Mouse (Mus musculus) limb, embryonic 10.5 days (tissue): ENCODE measurements around the gene 4931428F04Rik. TPM values are rescaled to one million over a fixed set of nuclear protein-coding genes. Genes with fewer than 3 reads are reported as not detected.

Source experiments
- DNase-seq: peaks from one replicate; pipeline ENCODE4 v3.0.0-alpha.2; 2017; ENCODE audit warnings: low spot score
- H3K27ac ChIP-seq: fragments of 300-500 bp; sonication (generic); 2 replicates; pipeline ENCODE4 v1.5.1; 2016; ENCODE audit warnings: mild to moderate bottlenecking
- H3K27me3 ChIP-seq: fragments of 300-500 bp; sonication (generic); 2 replicates; pipeline ENCODE4 v1.6.1; 2016; ENCODE audit warnings: low read depth, mild to moderate bottlenecking; ENCODE audit not compliant: poor library complexity, severe bottlenecking
- H3K36me3 ChIP-seq: fragments of 300-500 bp; sonication (generic); 2 replicates; pipeline ENCODE4 v1.6.1; 2016; ENCODE audit warnings: mild to moderate bottlenecking, moderate library complexity
- H3K4me1 ChIP-seq: fragments of 300-500 bp; sonication (generic); 2 replicates; pipeline ENCODE4 v1.6.1; 2016
- H3K4me3 ChIP-seq: fragments of 300-500 bp; sonication (generic); 2 replicates; pipeline ENCODE4 v1.5.1; 2016; ENCODE audit warnings: mild to moderate bottlenecking, moderate library complexity
- H3K9me3 ChIP-seq: fragments of 300-500 bp; sonication (generic); replicated peaks from 2 replicates; pipeline ENCODE4 v1.6.1; 2016; ENCODE audit warnings: mild to moderate bottlenecking
- WGBS: fragments of 180-500 bp; shearing (Covaris S2); methylation state at CpG from one replicate; pipeline ENCODE4 v1.1.7; 2016; 5-methylcytosine and 5-hydroxymethylcytosine counted together
- polyA plus RNA-seq: library from polyadenylated mRNA; unstranded; fragments of >200 nt; fragmentation: Nextera tagmentation; extraction: Ambion mirVana; gene quantifications from 2 replicates; pipeline ENCODE4 v1.2.1, GENCODE M21; 2016

Gene 4931428F04Rik
- polyA plus RNA-seq, 1 experiment from 2014 or later, result 19.2 TPM

DNA sequence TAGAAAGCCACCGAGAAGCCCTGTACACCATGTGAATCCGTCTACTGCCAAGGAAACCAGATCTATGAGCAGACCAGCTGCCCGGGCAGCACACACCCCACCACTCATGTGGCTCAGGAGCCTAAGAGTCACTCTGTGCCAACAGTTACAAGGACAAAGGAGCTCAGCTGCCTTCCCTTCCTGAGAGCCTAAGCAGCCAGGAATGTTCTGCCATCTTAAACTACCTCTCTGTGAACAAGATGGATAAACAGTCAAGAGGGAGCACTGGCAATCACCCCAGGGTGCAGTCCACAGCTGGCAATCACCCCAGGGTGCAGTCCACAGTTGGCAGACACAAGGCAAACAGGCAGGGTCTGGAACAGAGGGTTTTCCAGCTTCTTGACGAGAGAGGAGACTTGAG is 28.3 kb upstream of the 4931428F04Rik start:
- 90% methylated on average over 4 of the region's 4 CpGs for WGBS
- no peak overlapping the region for H3K27ac ChIP-seq
- H3K4me1 ChIP-seq, result no peaks in the 10 kb centered on the region
- H3K4me3 ChIP-seq, result no peak overlapping the region
- no peaks in the 10 kb centered on the region for H3K27me3 ChIP-seq
- H3K36me3 ChIP-seq, result peaks cover 78% of the 10 kb centered on the region
- no peaks in the 10 kb centered on the region for H3K9me3 ChIP-seq
- no peak for DNase-seq

DNA sequence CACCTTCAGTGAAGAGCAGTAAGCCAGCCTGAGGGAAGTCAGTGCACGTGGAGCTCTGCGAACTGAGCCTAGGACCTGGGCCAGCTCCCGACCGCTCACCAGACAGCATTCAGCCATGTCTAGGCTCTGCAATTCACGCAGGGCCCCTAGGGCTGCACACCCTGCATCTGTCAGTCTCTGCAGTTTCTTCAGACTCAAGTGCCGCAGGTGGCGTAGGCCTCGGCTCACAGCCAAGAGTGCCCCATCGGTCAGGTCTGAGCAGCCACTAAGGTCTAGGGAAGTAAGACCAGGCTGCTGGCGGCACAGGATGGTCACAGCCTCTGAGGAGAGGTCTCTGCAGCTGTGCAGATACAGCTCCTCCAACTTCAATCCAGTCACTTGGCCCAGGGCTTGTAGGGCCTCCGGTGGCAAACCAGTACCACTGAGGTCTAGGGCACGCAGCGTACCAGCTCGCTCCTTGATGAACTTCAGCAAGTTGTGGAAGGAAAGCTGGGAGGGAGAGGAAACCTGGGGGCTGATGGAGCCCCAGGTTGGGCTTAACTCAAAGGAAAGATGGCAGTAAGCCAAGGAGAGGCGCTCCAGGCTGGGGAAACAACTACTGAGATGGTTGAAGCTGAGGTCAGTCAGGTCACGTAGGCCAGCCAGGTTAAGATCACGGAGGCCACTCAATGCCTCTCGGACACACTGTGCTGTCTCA is 25.6 kb upstream of the 4931428F04Rik start:
- DNase-seq, result no peak
- Histone ChIP-seq H3K36me3 (peaks cover 95% of the 10 kb centered on the region), H3K4me3 (no peak overlapping the region), H3K9me3 (no peaks in the 10 kb centered on the region), H3K27ac (no peak overlapping the region), H3K27me3 (no peaks in the 10 kb centered on the region), H3K4me1 (no peaks in the 10 kb centered on the region)
- 92% methylated on average over 18 of the region's 18 CpGs for WGBS

DNA sequence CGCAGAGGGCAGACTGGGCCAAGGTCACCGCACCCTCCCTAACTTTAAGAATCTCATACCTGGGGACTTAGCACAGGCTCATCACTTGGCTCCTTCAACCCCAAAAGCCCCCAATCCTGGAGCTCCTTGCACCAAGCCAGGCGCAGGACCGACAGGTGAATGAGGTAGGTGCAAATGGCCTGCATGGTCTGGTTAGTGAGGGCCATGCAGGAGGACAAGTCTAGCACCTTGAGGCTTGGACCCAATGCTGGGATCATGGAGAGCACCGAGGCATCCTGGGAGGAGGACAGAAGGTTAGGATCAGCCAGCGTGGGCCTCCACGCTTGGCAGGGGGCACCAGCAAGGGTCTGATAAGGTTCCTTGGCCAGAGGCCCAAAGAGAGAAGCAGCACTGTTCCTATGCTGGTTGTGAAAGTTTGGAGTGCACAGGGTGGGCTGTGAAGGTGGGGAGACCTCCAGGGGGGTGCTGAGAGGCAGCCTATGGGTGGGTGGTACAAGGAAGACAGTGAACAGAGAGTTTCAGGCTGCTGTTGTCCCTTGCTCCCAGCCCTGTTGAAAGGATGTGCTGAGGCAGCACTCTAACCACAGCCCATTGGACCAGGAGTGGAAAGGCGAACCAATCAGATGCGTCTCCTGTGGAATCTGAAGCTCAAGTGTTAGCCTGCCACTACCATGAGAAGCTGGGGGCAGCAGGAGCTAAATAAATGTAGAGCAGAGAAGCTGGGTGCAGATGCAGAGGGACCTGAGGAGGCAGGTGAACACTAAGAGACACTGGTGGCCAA is 24.1 kb upstream of the 4931428F04Rik start:
- H3K27ac ChIP-seq, result no peak overlapping the region
- 78% methylated on average over 9 of the region's 9 CpGs for WGBS
- H3K27me3 ChIP-seq, result no peaks in the 10 kb centered on the region
- H3K36me3 ChIP-seq, result peaks cover 94% of the 10 kb centered on the region
- no peaks in the 10 kb centered on the region for H3K9me3 ChIP-seq
- no peaks in the 10 kb centered on the region for H3K4me1 ChIP-seq
- no peak for DNase-seq
- no peak overlapping the region for H3K4me3 ChIP-seq

DNA sequence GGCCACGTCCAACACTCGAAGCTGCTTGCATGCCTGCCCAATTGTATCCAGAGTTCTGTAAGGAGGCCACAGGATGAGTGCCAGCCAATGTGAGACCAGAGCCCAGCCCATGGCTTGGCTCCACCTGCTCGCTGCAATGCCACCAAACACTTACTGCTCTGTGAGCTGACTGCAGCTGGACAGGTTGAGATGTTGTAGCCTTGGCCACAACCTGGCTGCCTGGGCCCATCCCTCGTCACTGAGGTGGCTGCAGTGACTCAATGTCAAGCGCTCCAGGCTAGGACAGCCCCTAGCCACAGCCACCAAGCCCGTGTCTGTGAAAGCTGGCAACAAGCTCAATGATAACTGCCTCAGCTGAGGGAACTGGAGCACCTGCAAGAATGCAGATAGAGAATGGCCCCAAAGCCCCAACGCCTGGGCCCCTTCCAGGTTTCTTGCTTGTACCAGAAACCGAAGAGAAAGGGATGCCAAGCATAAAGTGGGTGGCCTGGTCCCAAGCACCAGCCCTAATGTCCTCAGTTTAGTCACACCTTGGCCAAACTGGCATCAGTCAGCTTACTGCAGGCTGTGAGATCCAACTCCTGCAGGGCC is 23.3 kb upstream of the 4931428F04Rik start:
- WGBS, result 88% methylated on average over 8 of the region's 8 CpGs
- H3K4me3 ChIP-seq, result no peak overlapping the region
- peaks cover 95% of the 10 kb centered on the region for H3K36me3 ChIP-seq
- DNase-seq, result no peak
- no peaks in the 10 kb centered on the region for H3K4me1 ChIP-seq
- H3K27me3 ChIP-seq, result no peaks in the 10 kb centered on the region
- no peaks in the 10 kb centered on the region for H3K9me3 ChIP-seq
- no peak overlapping the region for H3K27ac ChIP-seq

DNA sequence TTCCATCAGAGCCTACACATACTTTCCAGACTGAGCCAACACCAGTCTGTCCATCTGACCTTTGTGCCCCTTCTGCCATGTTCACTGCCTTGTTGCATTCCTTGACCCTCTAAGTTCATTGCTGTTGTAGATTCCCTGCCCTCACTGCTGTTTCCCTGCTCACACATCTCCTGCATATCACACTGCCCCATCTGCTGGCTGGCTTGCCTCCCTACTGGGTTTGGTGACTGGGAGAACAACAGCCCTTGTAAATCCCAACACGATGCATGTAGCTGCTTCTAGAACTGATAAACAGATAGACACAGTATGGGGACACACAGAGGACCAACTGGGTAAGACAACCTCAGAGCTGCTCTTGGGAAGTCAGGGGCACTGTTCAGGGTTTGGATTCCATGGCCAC is 22.1 kb upstream of the 4931428F04Rik start:
- H3K36me3 ChIP-seq, result peaks cover 98% of the 10 kb centered on the region
- H3K9me3 ChIP-seq, result no peaks in the 10 kb centered on the region
- H3K4me1 ChIP-seq, result no peaks in the 10 kb centered on the region
- H3K27ac ChIP-seq, result no peak overlapping the region
- H3K4me3 ChIP-seq, result no peak overlapping the region
- no peaks in the 10 kb centered on the region for H3K27me3 ChIP-seq
- 80% methylated on average over 1 of the region's 1 CpGs for WGBS
- no peak for DNase-seq

DNA sequence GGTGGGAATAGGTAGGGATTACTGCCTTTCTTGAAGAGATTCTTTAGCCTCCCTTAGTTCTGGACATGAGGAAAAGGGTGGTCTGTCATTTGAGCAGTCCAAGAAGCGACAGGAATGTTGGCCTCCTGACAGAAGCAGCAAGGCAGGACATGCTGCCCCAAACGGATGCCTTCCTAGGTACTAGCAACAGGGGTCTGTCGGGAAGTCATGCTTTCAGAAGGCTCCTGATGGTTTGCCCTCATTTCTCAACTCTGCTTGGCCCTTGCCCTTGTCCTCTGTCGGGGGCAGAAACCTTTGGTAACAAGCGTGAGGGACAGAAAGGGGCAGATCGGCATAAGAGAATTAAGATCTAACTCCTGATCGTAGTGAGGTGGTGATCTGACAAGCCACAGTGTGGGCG is 20.5 kb upstream of the 4931428F04Rik start:
- Histone ChIP-seq H3K27ac (no peak overlapping the region), H3K27me3 (no peaks in the 10 kb centered on the region), H3K36me3 (peaks cover 86% of the 10 kb centered on the region), H3K4me1 (peaks cover 16% of the 10 kb centered on the region), H3K4me3 (no peak overlapping the region), H3K9me3 (no peaks in the 10 kb centered on the region)
- 83% methylated on average over 8 of the region's 8 CpGs for WGBS
- DNase-seq, result no peak

DNA sequence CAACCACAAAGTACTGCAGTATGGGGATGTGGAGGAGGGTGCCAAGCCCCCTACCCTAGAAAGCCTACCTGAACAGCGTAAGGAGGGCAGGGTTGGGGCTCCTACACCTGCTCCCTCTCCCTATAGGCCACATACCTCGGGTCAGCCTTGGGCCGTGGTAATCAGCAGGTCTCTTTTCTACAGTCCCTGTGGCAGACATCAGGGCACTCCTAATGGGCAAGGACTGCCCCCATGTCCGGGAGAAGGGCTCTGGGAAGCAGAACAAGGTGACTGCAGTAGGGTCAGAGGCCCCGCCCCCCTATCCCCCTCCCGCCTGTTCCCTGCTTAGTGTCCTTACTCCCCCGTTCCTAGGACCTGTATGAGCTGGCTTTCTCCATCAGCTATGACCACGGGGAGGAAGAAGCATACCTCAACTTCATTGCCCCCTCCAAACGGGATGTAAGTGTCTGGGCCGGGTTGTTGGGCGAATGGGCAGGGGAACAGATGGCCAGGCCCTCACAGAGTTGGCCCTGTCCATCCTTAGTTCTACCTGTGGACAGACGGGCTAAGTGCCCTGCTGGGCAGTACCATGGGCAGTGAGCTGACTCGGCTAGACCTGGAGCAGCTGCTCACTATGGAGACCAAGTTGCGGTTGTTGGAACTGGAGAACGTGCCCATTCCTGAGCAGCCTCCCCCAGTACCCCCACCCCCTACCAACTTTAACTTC is 19.6 kb upstream of the 4931428F04Rik start:
- no peaks in the 10 kb centered on the region for H3K27me3 ChIP-seq
- H3K9me3 ChIP-seq, result no peaks in the 10 kb centered on the region
- H3K27ac ChIP-seq, result no peak overlapping the region
- peaks cover 85% of the 10 kb centered on the region for H3K36me3 ChIP-seq
- DNase-seq, result no peak
- 83% methylated on average over 15 of the region's 15 CpGs for WGBS
- no peak overlapping the region for H3K4me3 ChIP-seq
- H3K4me1 ChIP-seq, result peaks cover 22% of the 10 kb centered on the region

DNA sequence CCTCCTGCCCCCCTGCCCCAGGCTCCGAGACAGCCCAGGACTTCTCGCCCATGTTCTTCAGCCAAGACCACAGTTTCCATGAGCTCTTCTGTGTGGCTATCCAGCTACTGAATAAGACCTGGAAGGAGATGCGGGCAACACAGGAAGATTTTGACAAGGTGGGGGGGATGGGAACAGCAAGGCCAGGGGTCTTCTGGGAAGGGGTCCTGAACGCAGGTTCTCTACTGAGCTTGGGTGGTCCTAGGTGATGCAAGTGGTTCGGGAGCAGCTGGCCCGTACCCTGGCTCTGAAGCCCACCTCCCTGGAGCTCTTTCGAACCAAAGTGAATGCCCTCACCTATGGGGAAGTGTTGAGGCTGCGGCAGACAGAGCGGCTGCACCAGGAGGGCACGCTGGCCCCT is 18.8 kb upstream of the 4931428F04Rik start:
- H3K27ac ChIP-seq, result no peak overlapping the region
- H3K4me3 ChIP-seq, result no peak overlapping the region
- H3K27me3 ChIP-seq, result no peaks in the 10 kb centered on the region
- H3K9me3 ChIP-seq, result no peaks in the 10 kb centered on the region
- no peak for DNase-seq
- H3K36me3 ChIP-seq, result peaks cover 85% of the 10 kb centered on the region
- WGBS, result 94% methylated on average over 10 of the region's 10 CpGs
- peaks cover 23% of the 10 kb centered on the region for H3K4me1 ChIP-seq

DNA sequence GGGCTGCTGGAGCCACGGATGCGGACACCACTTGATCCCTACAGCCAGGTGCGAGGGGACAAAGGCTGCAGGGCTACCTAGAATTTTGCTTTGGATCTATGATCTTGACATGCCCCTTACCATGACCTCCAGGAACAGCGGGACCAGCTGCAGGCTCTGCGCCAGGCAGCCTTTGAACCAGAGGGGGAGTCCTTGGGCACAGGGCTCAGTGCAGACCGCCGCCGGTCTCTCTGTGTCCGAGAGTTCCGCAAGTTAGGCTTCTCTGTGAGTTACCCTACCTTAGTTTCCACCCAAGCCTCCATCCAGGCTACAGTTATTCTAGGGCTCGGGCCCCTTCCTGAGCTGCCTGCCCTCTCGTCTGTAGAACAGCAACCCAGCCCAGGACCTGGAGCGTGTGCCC is 18.0 kb upstream of the 4931428F04Rik start:
- DNase-seq, result no peak
- H3K9me3 ChIP-seq, result no peaks in the 10 kb centered on the region

DNA sequence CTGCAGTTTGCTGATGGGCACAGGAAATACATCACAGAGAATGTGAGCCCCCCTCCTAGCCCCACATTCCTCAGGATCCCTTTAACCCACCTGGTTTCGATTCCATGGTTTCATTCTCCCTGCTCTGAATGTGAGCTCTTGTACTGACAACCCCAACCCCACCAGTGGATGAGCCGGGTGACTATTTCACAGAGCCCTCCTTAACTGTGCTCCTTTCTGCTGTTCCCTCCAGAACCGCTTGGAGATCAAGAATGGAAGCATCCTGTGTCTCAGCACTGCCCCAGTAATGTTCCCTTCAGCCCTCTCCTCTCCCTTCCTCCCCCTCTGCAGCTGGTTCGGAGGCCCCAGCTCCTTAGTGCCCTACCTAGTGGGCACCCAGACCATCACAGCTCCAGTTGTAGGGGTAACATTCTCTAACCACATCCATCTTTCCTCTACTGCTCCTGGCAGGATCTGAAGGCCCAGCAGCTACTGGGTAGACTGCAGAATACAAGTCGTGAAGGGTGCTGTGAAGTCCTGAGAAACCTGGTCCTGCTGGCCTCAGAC is 16.6 kb upstream of the 4931428F04Rik start:
- H3K4me1 ChIP-seq, result peaks cover 23% of the 10 kb centered on the region
- 48% methylated on average over 5 of the region's 5 CpGs for WGBS
- peaks cover 85% of the 10 kb centered on the region for H3K36me3 ChIP-seq
- no peaks in the 10 kb centered on the region for H3K9me3 ChIP-seq
- no peak for DNase-seq
- peak overlapping the region; percentile 47 for H3K4me3 ChIP-seq
- H3K27me3 ChIP-seq, result no peaks in the 10 kb centered on the region
- peak overlapping the region; percentile 75 for H3K27ac ChIP-seq

More for the DNA sequence above, 18.0 kb upstream of the 4931428F04Rik start:
- no peaks in the 10 kb centered on the region for H3K27me3 ChIP-seq
- no peak overlapping the region for H3K27ac ChIP-seq
- H3K36me3 ChIP-seq, result peaks cover 85% of the 10 kb centered on the region
- no peak overlapping the region for H3K4me3 ChIP-seq
- H3K4me1 ChIP-seq, result peaks cover 23% of the 10 kb centered on the region
- 96% methylated on average over 13 of the region's 13 CpGs for WGBS

DNA sequence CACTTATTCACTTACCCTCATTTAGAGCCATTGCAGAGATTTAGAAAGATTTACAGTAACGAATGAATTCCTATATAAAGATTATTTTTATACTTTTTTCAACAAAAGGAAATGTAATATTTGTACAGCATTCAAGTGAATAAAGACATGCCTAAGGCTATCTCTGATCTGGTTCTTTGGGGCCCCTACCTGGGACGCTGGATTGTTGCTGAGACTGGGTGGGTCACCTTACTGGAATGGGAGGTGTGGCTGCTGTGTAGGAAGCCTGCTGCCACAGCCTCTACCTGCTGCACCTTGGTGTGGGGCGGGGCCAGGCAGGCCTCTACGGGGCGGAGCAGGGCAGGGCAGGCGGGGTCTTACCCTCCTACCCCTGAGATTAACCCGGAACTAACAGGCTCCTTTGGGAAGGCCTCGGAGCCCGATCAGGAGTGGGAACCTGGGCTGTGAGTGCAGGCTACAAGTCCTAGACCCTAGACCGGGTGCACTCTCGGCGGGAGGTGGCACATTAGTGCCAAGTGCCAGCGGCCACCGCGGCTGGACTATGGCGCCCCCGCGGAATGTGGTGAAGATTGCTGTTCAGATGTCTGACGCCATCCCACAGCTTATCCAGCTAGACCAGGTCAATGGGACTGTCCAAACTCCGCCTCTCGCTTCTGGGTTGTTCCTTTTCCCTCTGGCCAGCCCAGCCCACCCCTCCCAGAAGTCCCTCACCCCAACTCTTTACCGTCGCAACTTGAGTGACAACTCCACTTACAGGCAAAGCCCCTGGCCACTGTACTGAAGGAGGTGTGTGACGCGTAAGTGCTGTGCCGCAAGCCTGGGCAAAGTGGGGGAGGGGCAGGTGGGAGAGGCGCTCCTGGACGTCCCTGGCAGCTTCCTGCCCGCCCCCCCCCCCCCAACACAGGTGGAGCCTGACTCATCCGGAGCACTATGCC is 15.8 kb upstream of the 4931428F04Rik start, which contains the start of gene Elmo3:
Gene Elmo3, plus strand, starts transcription at position 391 of the 935 bp plus-strand sequence.
- no peaks in the 10 kb centered on the region for H3K9me3 ChIP-seq
- peak; percentile 70 for DNase-seq
- peaks cover 23% of the 10 kb centered on the region for H3K4me1 ChIP-seq
- peaks cover 86% of the 10 kb centered on the region for H3K36me3 ChIP-seq
- no peaks in the 10 kb centered on the region for H3K27me3 ChIP-seq
- 5% methylated on average over 30 of the region's 30 CpGs for WGBS
- peak within 1 kb of the TSS; percentile 75 for H3K27ac ChIP-seq
- peak within 1 kb of the TSS; percentile 47 for H3K4me3 ChIP-seq
